Mouse (Mus musculus): ENCODE results near the gene Olfr1143.
A peak's percentile ranks its signal among the peaks of the same experiment; 100 is the strongest.

The Olfr1143 gene

GRCm38 (mm10) chr2:87800292-87800691, at the start of gene Olfr1143:
Olfr1143 (plus strand) TSS chr2:87800592.
- DNase-seq, result no peak

DNA sequence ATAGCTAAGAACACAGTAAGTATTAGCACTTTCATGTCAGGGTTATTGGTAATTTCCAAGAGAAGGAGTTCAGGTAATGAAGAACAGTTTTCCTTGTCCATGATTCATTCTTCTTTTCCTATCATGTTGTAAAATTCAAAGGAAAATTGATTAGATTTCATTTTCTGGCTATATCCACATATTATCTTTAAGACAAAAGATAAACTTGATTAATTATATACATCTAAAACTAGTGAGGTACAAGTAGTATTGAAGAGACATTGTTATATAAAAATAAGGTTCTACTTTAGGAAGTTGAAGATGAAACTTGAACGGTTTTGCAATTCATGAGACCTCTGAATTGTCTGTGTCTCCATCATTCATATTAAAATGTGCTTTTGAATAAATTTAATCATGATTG, 46.5 kb upstream of the Olfr1143 start, which contains the start of gene Olfr1141:
Olfr1141 (minus strand) TSS at position 101 of the 400 bp plus-strand sequence.
- DNase-seq, result no peak

GRCm38 (mm10) chr2:87776143-87776542, 24.2 kb upstream of the Olfr1143 start:
- peak in 1 of 2 experiments; percentile 1 for DNase-seq

GRCm38 (mm10) chr2:87779183-87779582, 21.2 kb upstream of the Olfr1143 start, which contains the start of gene Olfr152:
Olfr152 (plus strand) TSS chr2:87779483.
- no peak for DNase-seq

DNA sequence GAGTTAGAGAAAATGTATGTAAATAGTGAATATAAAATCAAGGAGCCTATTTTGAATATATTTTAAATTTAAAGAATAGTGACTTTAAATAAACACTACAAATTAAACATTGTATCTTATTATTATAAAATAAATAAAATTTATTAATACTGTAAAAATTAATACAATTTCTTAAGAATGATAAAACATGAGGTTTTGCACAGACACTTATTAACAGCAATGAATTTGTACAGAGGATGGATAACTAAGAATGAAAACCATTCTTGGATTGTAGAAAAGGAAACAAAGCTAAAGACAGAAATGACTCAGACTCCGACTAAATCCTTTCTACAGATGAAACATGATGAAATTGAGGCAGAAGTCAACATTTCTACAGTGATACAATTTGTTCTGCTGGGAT, 9.1 kb downstream of the Olfr1143 start, which contains the start of gene Olfr1145:
Olfr1145 (plus strand) TSS at position 301 of the 400 bp plus-strand sequence.
- DNase-seq, result no peak

DNA sequence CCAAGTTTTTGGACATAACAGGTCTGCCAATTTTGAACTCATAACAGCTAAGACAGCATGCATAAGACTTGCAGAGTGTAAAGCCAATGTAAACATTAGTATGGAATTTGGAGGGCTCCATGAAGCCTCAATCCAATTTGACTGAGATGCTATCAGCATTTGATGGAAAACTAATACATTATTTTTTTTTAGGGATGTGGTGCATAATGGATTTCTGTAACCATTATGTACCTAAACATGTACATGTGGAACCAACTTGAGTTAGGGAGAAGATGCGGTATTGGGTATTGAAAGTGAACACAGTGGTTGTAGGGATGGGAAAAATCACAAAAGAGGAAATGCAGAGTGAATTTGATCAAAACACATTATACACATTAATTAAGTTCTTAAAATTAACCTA, 29.8 kb downstream of the Olfr1143 start, which contains the start of gene Olfr1148:
Olfr1148 (plus strand) TSS at position 301 of the 400 bp plus-strand sequence.
- DNase-seq, result no peak

DNA sequence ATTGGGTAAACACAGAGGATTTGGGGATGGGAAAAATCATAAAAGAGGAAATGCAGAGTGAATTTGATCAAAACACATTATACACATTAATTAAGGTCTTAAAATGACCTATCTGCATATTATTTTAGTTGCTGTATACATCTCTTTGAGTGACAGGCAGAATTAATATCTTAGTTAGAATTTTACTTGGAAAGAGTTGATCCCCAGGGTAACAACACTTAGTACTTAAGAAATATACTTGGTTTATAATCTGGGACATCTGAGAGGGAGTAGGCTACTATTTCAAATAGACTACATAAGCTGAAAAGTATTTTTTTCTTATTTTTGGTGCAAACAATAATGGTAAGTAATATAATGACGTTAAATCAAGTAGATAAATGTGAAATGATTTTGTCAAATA, 43.3 kb downstream of the Olfr1143 start, which contains the start of gene Olfr1150-ps1:
Olfr1150-ps1 (plus strand) TSS at position 301 of the 400 bp plus-strand sequence.
- no peak for DNase-seq
